Mouse (Mus musculus): ENCODE data around the gene Plxnb1.

DNA sequence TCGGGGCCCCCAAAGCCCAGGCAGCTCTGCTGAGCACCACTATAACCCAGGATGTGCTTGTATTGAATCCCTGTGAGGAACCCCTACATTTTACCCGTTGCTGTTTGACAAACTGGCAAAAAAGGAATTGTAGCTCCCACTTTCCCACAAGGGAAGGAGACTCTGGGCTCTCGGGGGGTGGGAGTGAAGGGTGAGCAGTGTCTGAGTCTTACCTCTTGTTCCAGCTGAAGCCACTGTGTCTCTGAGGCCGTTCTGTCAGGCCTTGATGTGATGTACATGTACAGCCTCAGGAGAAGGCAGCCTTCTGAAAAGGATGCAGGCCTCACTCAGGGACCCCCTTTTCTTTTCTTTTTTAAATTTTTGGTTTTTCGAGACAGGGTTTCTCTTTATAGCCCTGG lies 34.3 kb upstream of the Plxnb1 start:
- TF ChIP-seq POLR2A (IDR thresholded peaks at IDR 0.05; ENCODE audit: extremely low read depth, insufficient read depth, low read length) (no peak), CTCF (IDR thresholded peaks at IDR 0.05; ENCODE audit: extremely low read depth, insufficient read depth, low read length) (no peak)

All from cortical plate, adult 2 months (tissue).